Mouse (Mus musculus): ENCODE results near the gene Ndufa13.

The Ndufa13 gene

GRCm38 (mm10) chr8:69877992-69878391, 24.4 kb downstream of the Ndufa13 start:
- no peak for DNase-seq

- DNase-seq: no peak
Measured at GRCm38 (mm10) chr8:69877396-69877795, 25.0 kb downstream of the Ndufa13 start.

- no peak for DNase-seq
Measured at GRCm38 (mm10) chr8:69876967-69877366, 25.4 kb downstream of the Ndufa13 start.

- no peak for DNase-seq
Measured at GRCm38 (mm10) chr8:69876097-69876496, 26.3 kb downstream of the Ndufa13 start.

- no peak for DNase-seq
Measured at GRCm38 (mm10) chr8:69874654-69875053, 27.7 kb downstream of the Ndufa13 start.

- DNase-seq: peak; percentile 44 to 58
Measured at GRCm38 (mm10) chr8:69874155-69874554, 28.2 kb downstream of the Ndufa13 start.

GRCm38 (mm10) chr8:69870907-69871306, 31.5 kb downstream of the Ndufa13 start:
- no peak for DNase-seq

GRCm38 (mm10) chr8:69870003-69870765, 32.2 kb downstream of the Ndufa13 start:
- DNase-seq: no peak

GRCm38 (mm10) chr8:69867696-69868326, 34.5 kb downstream of the Ndufa13 start:
- no peak for DNase-seq

GRCm38 (mm10) chr8:69864180-69864579, 38.2 kb downstream of the Ndufa13 start:
- DNase-seq: no peak

- DNase-seq: no peak
Measured at GRCm38 (mm10) chr8:69863387-69864020, 38.9 kb downstream of the Ndufa13 start.

GRCm38 (mm10) chr8:69861251-69861650, 41.1 kb downstream of the Ndufa13 start:
- DNase-seq: no peak

GRCm38 (mm10) chr8:69860807-69861206, 41.6 kb downstream of the Ndufa13 start:
- DNase-seq: no peak

GRCm38 (mm10) chr8:69853869-69854268, 48.5 kb downstream of the Ndufa13 start:
- no peak for DNase-seq

- DNase-seq: no peak
Measured at GRCm38 (mm10) chr8:69850926-69851506, 51.3 kb downstream of the Ndufa13 start.

GRCm38 (mm10) chr8:69849899-69850298, 52.5 kb downstream of the Ndufa13 start:
- DNase-seq: no peak

GRCm38 (mm10) chr8:69848951-69849350, 53.4 kb downstream of the Ndufa13 start:
- DNase-seq: peak; percentile 78 to 81

- DNase-seq: no peak
Measured at GRCm38 (mm10) chr8:69847167-69848065, 54.9 kb downstream of the Ndufa13 start.

Measured in lung, adult 18-20 months (tissue).